Mouse (Mus musculus): Measurements from ENCODE around the gene Oaf.

- TF ChIP-seq CTCF (IDR thresholded peaks at IDR 0.05; ENCODE audit: extremely low read depth, insufficient read length, insufficient replicate concordance, low read depth, low read length) (no peak), POLR2A (IDR thresholded peaks at IDR 0.05; ENCODE audit: low read depth, low read length) (no peak)
Observed at GRCm38 (mm10) chr9:43227626-43228025, 12.1 kb downstream of the Oaf start.
